Mouse (Mus musculus) MEL (cell line): ENCODE measurements around the gene Cope. TPM values are rescaled to one million over a fixed set of nuclear protein-coding genes. Genes with fewer than 3 reads are reported as not detected.

ENCODE experiments used
- DNase-seq: peaks from one replicate; pipeline ENCODE4 v3.0.0; 2011; ENCODE audit warnings: low read depth, low spot score
- H3K27ac ChIP-seq: 2 replicates; pipeline ENCODE4 v1.5.1; 2012; ENCODE audit warnings: low read depth, mild to moderate bottlenecking, control low read depth, low read length, moderate library complexity; ENCODE audit not compliant: control insufficient read depth
- H3K27me3 ChIP-seq, 2 experiments: fragments of 150-350 bp in 1 of 2; sonication (generic) in 1 of 2; 2 replicates each; pipeline ENCODE4 v1.6.1; 2012; ENCODE audit warnings: low read length in 2 of 2, mild to moderate bottlenecking in 2 of 2, improper control_type of control experiment in 1 of 2, moderate library complexity in 1 of 2; ENCODE audit not compliant: insufficient read depth in 2 of 2, control insufficient read depth in 1 of 2
- H3K36me3 ChIP-seq, 2 experiments: 2 replicates each; pipeline ENCODE4 v1.6.1; 2012 to 2014; ENCODE audit warnings: low read length in 2 of 2, improper control_type of control experiment in 1 of 2, inconsistent platforms in 1 of 2, mild to moderate bottlenecking in 1 of 2; ENCODE audit not compliant: insufficient read depth in 2 of 2, control insufficient read depth in 1 of 2
- H3K4me1 ChIP-seq, 2 experiments: fragments of 150-350 bp in 1 of 2; sonication (generic) in 1 of 2; 2 replicates each; pipeline ENCODE4 v1.6.1; 2012; ENCODE audit warnings: low read length in 2 of 2, improper control_type of control experiment in 1 of 2, mild to moderate bottlenecking in 1 of 2; ENCODE audit not compliant: insufficient read depth in 2 of 2, control insufficient read depth in 1 of 2
- H3K4me3 ChIP-seq, 2 experiments: fragments of 150-350 bp in 1 of 2; sonication (generic) in 1 of 2; 2 replicates each; pipeline ENCODE4 v1.5.1; 2012; ENCODE audit warnings: low read depth in 2 of 2, low read length in 2 of 2, mild to moderate bottlenecking in 2 of 2, moderate library complexity in 2 of 2, control low read depth in 1 of 2, improper control_type of control experiment in 1 of 2; ENCODE audit not compliant: control insufficient read depth in 1 of 2, insufficient read depth in 1 of 2
- H3K79me2 ChIP-seq: 2 replicates; pipeline ENCODE4 v1.6.1; 2012; ENCODE audit warnings: mild to moderate bottlenecking, low read length, moderate library complexity; ENCODE audit not compliant: control insufficient read depth, poor library complexity, insufficient read depth
- H3K9ac ChIP-seq: 2 replicates; pipeline ENCODE4 v1.6.1; 2012; ENCODE audit warnings: low read depth, mild to moderate bottlenecking, control low read depth, low read length, moderate library complexity; ENCODE audit not compliant: control insufficient read depth, poor library complexity, severe bottlenecking
- H3K9me3 ChIP-seq: fragments of 150-350 bp; sonication (generic); replicated peaks from 2 replicates; pipeline ENCODE4 v1.6.1; 2012; ENCODE audit warnings: mild to moderate bottlenecking, low read length, improper control_type of control experiment, moderate library complexity; ENCODE audit not compliant: insufficient read depth
- CHD2 ChIP-seq: IDR thresholded peaks from 2 replicates; pipeline ENCODE4 v1.6.1; 2011; ENCODE audit warnings: low read length, improper control_type of control experiment
- CTCF ChIP-seq, 3 experiments: IDR thresholded peaks in 2 of 3; conservative IDR thresholded peaks in 1 of 3; 2 replicates each; pipeline ENCODE4 v1.5.1; 2011 to 2012; ENCODE audit warnings: low read length in 3 of 3, low read depth in 2 of 3, mild to moderate bottlenecking in 2 of 3, improper control_type of control experiment in 1 of 3, inconsistent platforms in 1 of 3, mixed read lengths in 1 of 3, moderate library complexity in 1 of 3; ENCODE audit not compliant: control insufficient read depth in 1 of 3, insufficient read depth in 1 of 3, poor library complexity in 1 of 3, severe bottlenecking in 1 of 3
- E2F4 ChIP-seq: IDR thresholded peaks from 2 replicates; pipeline ENCODE4 v1.6.1; 2011; ENCODE audit warnings: low read depth, low read length, improper control_type of control experiment, borderline replicate concordance
- ELF1 ChIP-seq: IDR thresholded peaks from 2 replicates; pipeline ENCODE4 v1.6.1; 2014; ENCODE audit warnings: low read depth, mild to moderate bottlenecking, inconsistent platforms, low read length, improper control_type of control experiment, moderate library complexity
- ETS1 ChIP-seq: IDR thresholded peaks from 2 replicates; pipeline ENCODE4 v1.6.1; 2012; ENCODE audit warnings: low read depth, mild to moderate bottlenecking, inconsistent platforms, low read length, improper control_type of control experiment, moderate library complexity
- GABPA ChIP-seq: IDR thresholded peaks from 2 replicates; pipeline ENCODE4 v1.6.1; 2012; ENCODE audit warnings: low read depth, mild to moderate bottlenecking, inconsistent platforms, low read length, improper control_type of control experiment, moderate library complexity
- GATA1 ChIP-seq: IDR thresholded peaks from 2 replicates; pipeline ENCODE4 v1.6.1; 2011; ENCODE audit warnings: low read depth, low read length, improper control_type of control experiment
- HCFC1 ChIP-seq: IDR thresholded peaks from 2 replicates; pipeline ENCODE4 v1.6.1; 2012; ENCODE audit warnings: low read depth, mild to moderate bottlenecking, inconsistent platforms, low read length, improper control_type of control experiment, moderate library complexity
- JUND ChIP-seq: IDR thresholded peaks from 2 replicates; pipeline ENCODE4 v1.6.1; 2011; ENCODE audit warnings: low read depth, mild to moderate bottlenecking, improper control_type of control experiment, low read length
- KAT2A ChIP-seq: conservative IDR thresholded peaks from 2 replicates; pipeline ENCODE4 v1.6.1; 2012; ENCODE audit warnings: low read depth, low read length, improper control_type of control experiment, inconsistent platforms
- MAFK ChIP-seq: IDR thresholded peaks from 2 replicates; pipeline ENCODE4 v1.6.1; 2011; ENCODE audit warnings: low read depth, mild to moderate bottlenecking, low read length, improper control_type of control experiment, borderline replicate concordance
- MAX ChIP-seq: IDR thresholded peaks from 2 replicates; pipeline ENCODE4 v1.6.1; 2011; ENCODE audit warnings: low read length, improper control_type of control experiment
- MAZ ChIP-seq: IDR thresholded peaks from 2 replicates; pipeline ENCODE4 v1.6.1; 2012; ENCODE audit warnings: low read depth, mild to moderate bottlenecking, inconsistent platforms, low read length, improper control_type of control experiment
- MEF2A ChIP-seq: IDR thresholded peaks from 2 replicates; pipeline ENCODE4 v1.6.1; 2014; ENCODE audit warnings: low read depth, mild to moderate bottlenecking, inconsistent platforms, low read length, improper control_type of control experiment; ENCODE audit not compliant: poor library complexity, insufficient replicate concordance, severe bottlenecking; ENCODE audit errors: extremely low read depth
- MXI1 ChIP-seq: IDR thresholded peaks from 2 replicates; pipeline ENCODE4 v1.6.1; 2011; ENCODE audit warnings: mild to moderate bottlenecking, low read depth, low read length, improper control_type of control experiment
- MYB ChIP-seq: IDR thresholded peaks from 2 replicates; pipeline ENCODE4 v1.6.1; 2011; ENCODE audit warnings: mild to moderate bottlenecking, low read depth, low read length, improper control_type of control experiment
- MYC ChIP-seq: IDR thresholded peaks from 2 replicates; pipeline ENCODE4 v1.6.1; 2011; ENCODE audit warnings: low read depth, mild to moderate bottlenecking, low read length, improper control_type of control experiment, moderate library complexity
- NELFE ChIP-seq: IDR thresholded peaks from 2 replicates; pipeline ENCODE4 v1.6.1; 2011; ENCODE audit warnings: low read depth, low read length, improper control_type of control experiment
- NRF1 ChIP-seq: IDR thresholded peaks from 2 replicates; pipeline ENCODE4 v1.6.1; 2014; ENCODE audit warnings: low read depth, mild to moderate bottlenecking, inconsistent platforms, low read length, improper control_type of control experiment, moderate library complexity; ENCODE audit not compliant: poor library complexity, insufficient read depth, severe bottlenecking
- POLR2A ChIP-seq, 2 experiments: IDR thresholded peaks; 2 replicates each; pipeline ENCODE4 v1.6.1; 2011 to 2012; ENCODE audit warnings: low read length in 2 of 2, mild to moderate bottlenecking in 2 of 2, control low read depth in 1 of 2, improper control_type of control experiment in 1 of 2, low read depth in 1 of 2, moderate library complexity in 1 of 2; ENCODE audit not compliant: control insufficient read depth in 1 of 2, insufficient read depth in 1 of 2, poor library complexity in 1 of 2
- POLR2AphosphoS5 ChIP-seq: IDR thresholded peaks from 2 replicates; pipeline ENCODE4 v1.6.1; 2012; ENCODE audit warnings: low read depth, borderline replicate concordance, mild to moderate bottlenecking, inconsistent platforms, low read length, moderate library complexity, mixed read lengths
- RAD21 ChIP-seq: IDR thresholded peaks from 2 replicates; pipeline ENCODE4 v1.6.1; 2011; ENCODE audit warnings: mild to moderate bottlenecking, low read depth, low read length, improper control_type of control experiment
- RCOR1 ChIP-seq: IDR thresholded peaks from 2 replicates; pipeline ENCODE4 v1.6.1; 2012; ENCODE audit warnings: low read depth, mild to moderate bottlenecking, inconsistent platforms, low read length, improper control_type of control experiment
- SIN3A ChIP-seq: IDR thresholded peaks from 2 replicates; pipeline ENCODE4 v1.6.1; 2012; ENCODE audit warnings: low read length, improper control_type of control experiment, inconsistent platforms
- SMC3 ChIP-seq: IDR thresholded peaks from 2 replicates; pipeline ENCODE4 v1.6.1; 2011; ENCODE audit warnings: low read depth, low read length, improper control_type of control experiment
- TAL1 ChIP-seq: IDR thresholded peaks from 2 replicates; pipeline ENCODE4 v1.6.1; 2012; ENCODE audit warnings: mild to moderate bottlenecking, inconsistent platforms, low read length, moderate library complexity, mixed read lengths
- TBP ChIP-seq: IDR thresholded peaks from 2 replicates; pipeline ENCODE4 v1.8.0; 2011; ENCODE audit warnings: low read depth, low read length, improper control_type of control experiment
- UBTF ChIP-seq: IDR thresholded peaks from 2 replicates; pipeline ENCODE4 v1.6.1; 2012; ENCODE audit warnings: low read depth, mild to moderate bottlenecking, inconsistent platforms, low read length, improper control_type of control experiment, moderate library complexity, borderline replicate concordance; ENCODE audit not compliant: insufficient read depth
- ZC3H11A ChIP-seq: IDR thresholded peaks from 2 replicates; pipeline ENCODE4 v1.6.1; 2012; ENCODE audit warnings: low read depth, mild to moderate bottlenecking, inconsistent platforms, low read length, improper control_type of control experiment
- polyA plus RNA-seq, 2 experiments: library from polyadenylated mRNA; stranded (reverse) in 1 of 2; unstranded in 1 of 2; fragments of >175 nt in 1 of 2; fragments of >200 nt in 1 of 2; gene quantifications; 2 replicates each; pipeline versions ENCODE4 v1.2.1 to v1.2.4; 2012; ENCODE audit warnings: low replicate concordance in 2 of 2, low read depth in 1 of 2; ENCODE audit not compliant: insufficient read length in 2 of 2, insufficient read depth in 1 of 2, missing spikeins in 1 of 2
- total RNA-seq: library from RNA; depleted of rRNA; stranded (reverse); fragments of 300-350 nt; gene quantifications from 2 replicates; pipeline ENCODE4 v1.2.3, GENCODE M21; 2012

Gene Cope
- total and polyA plus RNA-seq, 3 experiments = 132 to 232 TPM; not detected in 1

DNA sequence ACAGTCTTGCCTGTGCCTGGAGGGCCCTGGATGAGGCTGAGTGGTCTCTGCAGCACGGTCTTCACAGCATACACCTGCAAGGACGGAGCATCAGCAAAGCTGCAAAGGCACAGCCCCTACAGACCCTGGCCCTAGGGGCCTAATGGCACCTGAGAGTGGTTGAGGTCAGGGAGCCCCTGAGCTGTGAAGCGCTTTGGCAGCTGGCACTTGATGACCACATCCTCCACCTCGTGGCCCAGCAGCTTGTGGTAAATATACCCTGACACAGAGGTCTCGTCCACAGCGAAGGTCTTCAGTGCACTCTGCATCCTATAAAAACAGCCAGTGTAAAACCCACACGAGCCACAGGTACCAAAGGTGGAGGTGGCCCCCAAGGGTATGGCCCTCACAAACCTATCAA is 36.6 kb downstream of the Cope start:
- TF ChIP-seq SMC3 (no peak), MAZ (no peak), MYC (no peak), CHD2 (no peak), GATA1 (no peak), RCOR1 (no peak), MEF2A (no peak), MAFK (no peak), JUND (no peak)
- no peaks in the 10 kb centered on the region for H3K4me1 ChIP-seq
- no peak overlapping the region for H3K4me3 ChIP-seq
- no peaks in the 10 kb centered on the region for H3K9me3 ChIP-seq
- DNase-seq = no peak
- peaks cover 0 to 32% of the 10 kb centered on the region in 2 experiments; a peak in 2 of 4 replicates for H3K36me3 ChIP-seq
- peaks cover 6% of the 10 kb centered on the region for H3K79me2 ChIP-seq
- no peak overlapping the region for H3K9ac ChIP-seq
- no peak overlapping the region for H3K27ac ChIP-seq
- H3K27me3 ChIP-seq = no peaks in the 10 kb centered on the region

DNA sequence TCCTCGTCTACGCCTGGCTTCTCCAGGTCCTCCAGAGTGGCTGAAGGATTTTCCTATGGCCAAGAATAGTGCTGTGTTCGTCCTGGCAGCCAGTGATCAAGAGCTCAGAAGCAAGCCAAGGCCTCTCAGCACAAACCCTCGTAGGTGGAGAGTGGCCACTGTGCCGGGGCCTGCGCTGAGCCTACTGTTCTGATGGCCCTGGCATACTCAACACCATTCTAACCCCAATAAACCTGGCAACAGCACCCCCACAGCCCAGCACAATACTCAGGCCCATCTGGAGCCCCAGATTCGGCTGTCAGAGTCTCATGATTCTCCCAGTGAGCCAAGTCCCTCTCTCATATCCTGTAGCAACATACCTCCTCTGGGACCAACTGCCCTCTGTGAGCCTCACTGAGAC is 38.3 kb downstream of the Cope start:
- H3K9ac ChIP-seq = no peak overlapping the region
- peaks cover 6 to 29% of the 10 kb centered on the region in 2 experiments; a peak in 3 of 4 replicates for H3K36me3 ChIP-seq
- H3K27me3 ChIP-seq = no peaks in the 10 kb centered on the region
- no peak for TF ChIP-seq E2F4
- no peak for TF ChIP-seq UBTF
- TF ChIP-seq HCFC1 = no peak
- TF ChIP-seq ZC3H11A = no peak
- no peak for TF ChIP-seq NELFE
- no peak for DNase-seq
- H3K27ac ChIP-seq = no peak overlapping the region
- peaks cover 17% of the 10 kb centered on the region for H3K79me2 ChIP-seq
- H3K9me3 ChIP-seq = no peaks in the 10 kb centered on the region
- no peak overlapping the region for H3K4me3 ChIP-seq
- H3K4me1 ChIP-seq = peaks cover 5 to 11% of the 10 kb centered on the region in 2 experiments; a peak in 3 of 4 replicates

- Histone ChIP-seq H3K27ac (no peak overlapping the region), H3K27me3 (no peaks in the 10 kb centered on the region), H3K9me3 (no peaks in the 10 kb centered on the region), H3K9ac (no peak overlapping the region), H3K79me2 (peaks cover 27% of the 10 kb centered on the region), H3K36me3 (peaks cover 13 to 30% of the 10 kb centered on the region in 2 experiments), H3K4me3 (no peak overlapping the region), H3K4me1 (peaks cover 7 to 21% of the 10 kb centered on the region in 2 experiments)
- DNase-seq = no peak
- TF ChIP-seq MXI1 (no peak), RAD21 (no peak), SMC3 (no peak), POLR2A (IDR thresholded peaks at IDR 0.05; ENCODE audit: control insufficient read depth in 1 of 2, insufficient read depth in 1 of 2, low read depth in 1 of 2, low read length in 2 of 2, poor library complexity in 1 of 2) (no peak; a peak in 1 of 4 replicates), GABPA (no peak), TBP (no peak), POLR2AphosphoS5 (no peak), SIN3A (no peak), ETS1 (no peak), E2F4 (no peak), CTCF (IDR thresholded peaks at IDR 0.05 in 2 of 3, conservative IDR thresholded peaks at IDR 0.05 in 1 of 3; ENCODE audit: control insufficient read depth in 1 of 3, insufficient read depth in 1 of 3, low read depth in 2 of 3, low read length in 3 of 3, poor library complexity in 1 of 3, severe bottlenecking in 1 of 3) (no peak), KAT2A (no peak), TAL1 (no peak), MYB (no peak), NRF1 (no peak), ELF1 (no peak), MAX (no peak)
Observed at GRCm38 (mm10) chr8:70342007-70342406, 39.7 kb downstream of the Cope start.
